Mouse (Mus musculus) myocyte (in vitro differentiated cells): ENCODE data around the gene Pank1. TPM values are rescaled to one million over a fixed set of nuclear protein-coding genes. Genes with fewer than 3 reads are reported as not detected.

Experiments
- H3K27me3 ChIP-seq: one replicate; pipeline ENCODE4 v1.6.1; 2011; ENCODE audit not compliant: control insufficient read depth, insufficient read depth, insufficient read length
- H3K36me3 ChIP-seq: one replicate; pipeline ENCODE4 v1.6.1; 2011; ENCODE audit not compliant: control insufficient read depth, insufficient read depth
- H3K4me2 ChIP-seq: one replicate; pipeline ENCODE4 v1.6.1; 2011; ENCODE audit warnings: low read depth, control low read depth
- H3K4me3 ChIP-seq: one replicate; pipeline ENCODE4 v1.5.1; 2011; ENCODE audit warnings: mild to moderate bottlenecking, control low read depth, moderate library complexity
- H3K79me2 ChIP-seq: one replicate; pipeline ENCODE4 v1.6.1; 2011; ENCODE audit not compliant: control insufficient read depth, insufficient read depth
- H3ac ChIP-seq: one replicate; pipeline ENCODE4 v1.6.1; 2011; ENCODE audit not compliant: control insufficient read depth, insufficient read length
- CEBPB ChIP-seq: IDR thresholded peaks from 2 replicates; pipeline ENCODE4 v1.6.1; 2011; ENCODE audit warnings: mild to moderate bottlenecking, moderate library complexity; ENCODE audit not compliant: poor library complexity, insufficient read depth, severe bottlenecking
- E2F4 ChIP-seq: IDR thresholded peaks from one replicate; pipeline ENCODE4 v1.6.1; 2011; ENCODE audit warnings: mild to moderate bottlenecking, control low read depth, moderate library complexity; ENCODE audit not compliant: insufficient read depth
- MAX ChIP-seq: IDR thresholded peaks from one replicate; pipeline ENCODE4 v1.6.1; 2011; ENCODE audit warnings: low read depth, mild to moderate bottlenecking, control low read depth
- MYOD1 ChIP-seq, 3 experiments: IDR thresholded peaks; one replicate each; pipeline ENCODE4 v1.6.1; 2011; ENCODE audit warnings: control low read depth in 2 of 3, low read depth in 2 of 3, mild to moderate bottlenecking in 2 of 3, moderate library complexity in 1 of 3; ENCODE audit not compliant: insufficient read length in 2 of 3, control insufficient read depth in 1 of 3
- MYOG ChIP-seq, 3 experiments: IDR thresholded peaks; one replicate each; pipeline ENCODE4 v1.6.1; 2011; ENCODE audit warnings: control low read depth in 2 of 3, low read depth in 2 of 3, mild to moderate bottlenecking in 2 of 3; ENCODE audit not compliant: insufficient read length in 2 of 3, control insufficient read depth in 1 of 3, insufficient read depth in 1 of 3
- POLR2A ChIP-seq: IDR thresholded peaks from one replicate; pipeline ENCODE4 v1.6.1; 2011; ENCODE audit warnings: low read depth, mild to moderate bottlenecking, control low read depth, moderate library complexity; ENCODE audit not compliant: insufficient read length
- POLR2AphosphoS2 ChIP-seq: IDR thresholded peaks from one replicate; pipeline ENCODE4 v1.6.1; 2011; ENCODE audit warnings: low read depth, control low read depth; ENCODE audit not compliant: insufficient read length
- REST ChIP-seq: IDR thresholded peaks from one replicate; pipeline ENCODE4 v1.6.1; 2011; ENCODE audit warnings: mild to moderate bottlenecking, control low read depth, moderate library complexity; ENCODE audit not compliant: insufficient read depth, insufficient read length
- SRF ChIP-seq: IDR thresholded peaks from one replicate; pipeline ENCODE4 v1.6.1; 2011; ENCODE audit warnings: low read depth; ENCODE audit not compliant: control insufficient read depth, insufficient read length
- TCF12 ChIP-seq: IDR thresholded peaks from one replicate; pipeline ENCODE4 v1.6.1; 2011; ENCODE audit warnings: mild to moderate bottlenecking, control low read depth; ENCODE audit not compliant: poor library complexity, insufficient read depth, severe bottlenecking
- TCF3 ChIP-seq: IDR thresholded peaks from one replicate; pipeline ENCODE4 v1.6.1; 2011; ENCODE audit warnings: low read depth, control low read depth; ENCODE audit not compliant: insufficient read length
- USF1 ChIP-seq: IDR thresholded peaks from one replicate; pipeline ENCODE4 v1.6.1; 2011; ENCODE audit warnings: low read depth, mild to moderate bottlenecking, control low read depth, moderate library complexity
- polyA plus RNA-seq: library from polyadenylated mRNA; unstranded; fragments of >200 nt; fragmentation: generic; extraction: Trizol; gene quantifications from one replicate; pipeline ENCODE4 v1.2.1, GENCODE M21; 2012; ENCODE audit warnings: missing spikeins

The Pank1 gene
- polyA plus RNA-seq, 1 experiment: 3.5 TPM

DNA sequence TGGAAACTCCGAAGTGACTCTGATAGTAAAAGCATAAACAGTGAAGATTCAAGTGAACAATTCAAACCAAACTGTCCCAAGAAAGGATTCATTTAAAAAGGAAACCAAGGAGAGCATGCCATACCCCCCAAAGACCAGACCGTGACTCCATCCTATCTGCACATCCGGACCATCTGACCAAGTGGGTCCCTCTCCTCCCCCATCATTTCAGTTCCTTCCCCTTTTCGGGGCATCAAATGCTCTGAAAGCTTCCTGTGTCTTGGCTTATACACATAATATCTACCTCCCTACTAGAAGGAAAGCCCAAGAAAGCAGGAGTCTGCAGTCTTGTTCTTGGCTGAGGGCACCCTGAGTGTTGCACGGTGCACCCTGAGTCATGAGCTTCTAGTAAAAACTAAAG, 72.1 kb downstream of the Pank1 start:
- Histone ChIP-seq H3K36me3 (no peaks in the 10 kb centered on the region), H3K79me2 (no peaks in the 10 kb centered on the region), H3K4me2 (no peak overlapping the region), H3K27me3 (no peaks in the 10 kb centered on the region), H3K4me3 (no peak overlapping the region), H3ac (no peak overlapping the region)
- no peak for TF ChIP-seq MYOD1 (IDR thresholded peaks at IDR 0.05; ENCODE audit: control insufficient read depth in 1 of 3, insufficient read length in 2 of 3, low read depth in 2 of 3)
- TF ChIP-seq REST: no peak
- no peak for TF ChIP-seq POLR2AphosphoS2
- no peak for TF ChIP-seq MAX
- no peak for TF ChIP-seq POLR2A
- no peak for TF ChIP-seq E2F4
- TF ChIP-seq CEBPB: no peak
- TF ChIP-seq TCF12: no peak
- TF ChIP-seq USF1: no peak
- TF ChIP-seq TCF3: no peak
- no peak for TF ChIP-seq MYOG (IDR thresholded peaks at IDR 0.05; ENCODE audit: control insufficient read depth in 1 of 3, insufficient read depth in 1 of 3, insufficient read length in 2 of 3, low read depth in 2 of 3)
- no peak for TF ChIP-seq SRF

DNA sequence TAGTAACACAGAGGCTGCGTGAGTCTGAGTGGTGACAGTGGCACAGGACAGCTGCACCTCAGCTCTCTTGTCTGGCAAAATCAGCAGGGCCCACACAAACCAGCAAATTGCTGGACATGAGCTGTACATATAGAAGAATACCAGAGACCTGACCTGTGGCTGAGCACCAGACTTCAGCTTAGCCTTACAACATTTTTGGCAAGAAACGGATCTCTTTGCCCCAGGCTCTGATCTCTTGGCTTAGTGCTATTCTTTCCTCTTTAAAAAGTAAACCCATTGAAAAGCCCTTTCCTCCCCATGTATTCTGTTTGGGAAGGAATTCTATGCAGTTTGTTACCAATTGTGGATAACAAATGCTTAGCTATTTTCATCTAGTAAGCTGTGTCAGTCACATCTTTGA, 74.2 kb downstream of the Pank1 start:
- Histone ChIP-seq H3K4me3 (no peak overlapping the region), H3K36me3 (no peaks in the 10 kb centered on the region), H3ac (no peak overlapping the region), H3K4me2 (no peak overlapping the region), H3K27me3 (no peaks in the 10 kb centered on the region), H3K79me2 (no peaks in the 10 kb centered on the region)
- TF ChIP-seq MAX: no peak
- TF ChIP-seq USF1: no peak
- no peak for TF ChIP-seq POLR2A
- TF ChIP-seq E2F4: no peak
- TF ChIP-seq MYOD1 (IDR thresholded peaks at IDR 0.05; ENCODE audit: control insufficient read depth in 1 of 3, insufficient read length in 2 of 3, low read depth in 2 of 3): no peak
- TF ChIP-seq CEBPB: no peak
- no peak for TF ChIP-seq SRF
- TF ChIP-seq MYOG (IDR thresholded peaks at IDR 0.05; ENCODE audit: control insufficient read depth in 1 of 3, insufficient read depth in 1 of 3, insufficient read length in 2 of 3, low read depth in 2 of 3): no peak

DNA sequence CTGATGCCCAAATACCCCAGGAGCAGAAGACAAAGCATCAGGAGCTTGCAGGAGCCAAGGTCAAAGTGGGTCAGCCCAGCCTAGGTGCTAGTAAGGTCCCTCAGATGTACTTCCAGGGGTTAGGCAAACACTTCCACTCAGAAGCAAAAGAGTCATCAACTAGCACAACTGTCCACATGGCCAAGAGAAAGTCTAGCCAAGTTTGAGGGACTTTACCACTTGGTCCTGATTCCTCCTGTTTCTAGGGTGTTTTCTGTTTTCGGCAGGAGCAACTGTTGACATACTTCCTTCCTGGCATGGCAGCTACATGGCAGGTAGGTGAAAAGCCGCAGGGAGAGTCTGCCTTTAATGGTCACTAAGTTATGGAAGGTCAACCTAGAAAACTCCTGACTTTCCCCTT, 74.7 kb downstream of the Pank1 start:
- no peaks in the 10 kb centered on the region for H3K27me3 ChIP-seq
- H3K36me3 ChIP-seq: no peaks in the 10 kb centered on the region
- H3K4me2 ChIP-seq: no peak overlapping the region
- TF ChIP-seq MYOG (IDR thresholded peaks at IDR 0.05; ENCODE audit: control insufficient read depth in 1 of 3, insufficient read depth in 1 of 3, insufficient read length in 2 of 3, low read depth in 2 of 3): no peak
- TF ChIP-seq POLR2AphosphoS2: no peak
- TF ChIP-seq MAX: no peak
- no peak for TF ChIP-seq E2F4
- TF ChIP-seq TCF12: no peak
- TF ChIP-seq TCF3: no peak
- TF ChIP-seq SRF: no peak
- no peak for TF ChIP-seq CEBPB
- TF ChIP-seq POLR2A: no peak
- no peak for TF ChIP-seq MYOD1 (IDR thresholded peaks at IDR 0.05; ENCODE audit: control insufficient read depth in 1 of 3, insufficient read length in 2 of 3, low read depth in 2 of 3)
- no peak for TF ChIP-seq REST
- TF ChIP-seq USF1: no peak
- no peak overlapping the region for H3ac ChIP-seq
- H3K79me2 ChIP-seq: no peaks in the 10 kb centered on the region
- no peak overlapping the region for H3K4me3 ChIP-seq

DNA sequence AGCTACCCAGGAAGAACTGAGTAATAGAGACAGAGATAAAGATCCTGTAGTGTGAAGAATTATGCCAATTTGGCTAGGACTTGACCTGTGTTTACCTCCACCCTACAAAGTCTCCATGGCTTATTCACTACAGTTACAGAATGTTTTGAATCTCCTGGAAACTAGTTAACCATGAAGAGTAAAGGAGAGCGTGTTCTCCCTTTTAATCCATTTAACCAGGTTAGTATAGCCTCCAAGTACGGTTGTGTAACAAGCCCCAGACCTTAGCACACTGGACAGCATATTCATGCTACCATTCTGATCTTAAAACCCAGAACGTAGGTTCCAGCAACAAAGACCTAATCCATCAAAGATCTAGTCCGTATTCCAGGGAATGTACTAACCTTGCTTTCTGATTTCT, 75.9 kb downstream of the Pank1 start:
- Histone ChIP-seq H3K4me3 (no peak overlapping the region), H3ac (no peak overlapping the region), H3K36me3 (no peaks in the 10 kb centered on the region), H3K4me2 (no peak overlapping the region), H3K79me2 (no peaks in the 10 kb centered on the region), H3K27me3 (no peaks in the 10 kb centered on the region)
- TF ChIP-seq MAX (no peak), E2F4 (no peak), MYOD1 (IDR thresholded peaks at IDR 0.05; ENCODE audit: control insufficient read depth in 1 of 3, insufficient read length in 2 of 3, low read depth in 2 of 3) (no peak), TCF3 (no peak), POLR2AphosphoS2 (no peak), CEBPB (no peak), REST (no peak), USF1 (no peak), TCF12 (no peak), SRF (no peak), POLR2A (no peak), MYOG (IDR thresholded peaks at IDR 0.05; ENCODE audit: control insufficient read depth in 1 of 3, insufficient read depth in 1 of 3, insufficient read length in 2 of 3, low read depth in 2 of 3) (no peak)
